Mouse (Mus musculus): ENCODE measurements around the gene Coro6. TPM values are rescaled to one million over a fixed set of nuclear protein-coding genes. Genes with fewer than 3 reads are reported as not detected.

The Coro6 gene
- polyA plus RNA-seq, 1 experiment from 2014 or later = 0.26 TPM

DNA sequence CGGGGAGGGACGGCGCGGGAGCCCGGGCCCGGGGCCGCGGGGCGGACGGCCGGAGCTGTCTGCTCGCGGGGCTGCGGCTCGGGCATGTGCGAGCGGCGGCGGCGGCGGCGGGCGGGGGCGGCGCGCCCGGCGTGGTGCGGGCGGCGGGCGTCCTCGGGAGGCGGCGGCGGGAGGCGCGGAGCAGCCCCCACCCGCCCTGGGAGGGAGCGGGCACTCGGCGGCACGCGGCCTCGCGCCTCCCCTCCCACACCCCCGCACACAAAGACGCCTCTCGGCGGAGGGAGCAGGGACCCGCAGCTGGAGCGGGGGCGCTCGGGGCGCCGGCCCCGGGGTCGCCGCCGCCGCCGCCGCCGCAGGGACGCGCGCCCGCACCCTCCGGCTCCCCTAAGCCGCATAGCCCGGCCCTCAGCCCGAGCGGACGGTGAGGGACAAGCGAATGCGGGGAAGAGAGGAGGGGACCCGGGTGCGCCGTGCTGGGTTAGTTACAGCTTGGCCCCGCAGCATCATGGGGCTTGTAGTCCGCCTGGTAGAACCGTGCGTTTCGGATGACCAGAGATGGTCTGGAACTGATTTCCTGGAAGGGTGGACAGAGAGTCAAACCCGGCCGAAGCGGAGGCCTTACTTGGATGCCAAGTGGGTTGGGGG is 27.5 kb downstream of the Coro6 start, which contains the start of gene Ankrd13b:
Gene Ankrd13b (minus strand): TSS at position 88 of the 645 bp plus-strand sequence.
- H3K36me3 ChIP-seq (ENCODE audit: insufficient read depth, low read length) = no peaks in the 10 kb centered on the region
- no peak for TF ChIP-seq CTCF (IDR thresholded peaks at IDR 0.05)
- TF ChIP-seq EP300 (IDR thresholded peaks at IDR 0.05) = no peak
- H3K27ac ChIP-seq (ENCODE audit: low read length) = peak within 1 kb of the TSS; percentile 32; the same call in 1 of the 2 replicates
- H3K27me3 ChIP-seq (replicated peaks; ENCODE audit: insufficient read depth, low read length) = no peaks in the 10 kb centered on the region
- peak within 1 kb of the TSS; percentile 48 for H3K9ac ChIP-seq (replicated peaks; ENCODE audit: low read depth)
- peak; percentile 77 for DNase-seq (ENCODE audit: low spot score)
- peak within 1 kb of the TSS; percentile 78 for H3K4me3 ChIP-seq (ENCODE audit: low read depth, low read length)
- peaks cover 30% of the 10 kb centered on the region for H3K4me1 ChIP-seq (ENCODE audit: insufficient read depth, low read depth, low read length)
- peak; percentile 27; the same call in 1 of the 2 replicates for ATAC-seq
- 4% methylated on average over 32 of the region's 87 CpGs for WGBS
- peak within 1 kb of the TSS; percentile 99 for H3K4me2 ChIP-seq (replicated peaks; ENCODE audit: low read depth, low read length)
- H3K9me3 ChIP-seq (ENCODE audit: low read length) = no peaks in the 10 kb centered on the region

DNA sequence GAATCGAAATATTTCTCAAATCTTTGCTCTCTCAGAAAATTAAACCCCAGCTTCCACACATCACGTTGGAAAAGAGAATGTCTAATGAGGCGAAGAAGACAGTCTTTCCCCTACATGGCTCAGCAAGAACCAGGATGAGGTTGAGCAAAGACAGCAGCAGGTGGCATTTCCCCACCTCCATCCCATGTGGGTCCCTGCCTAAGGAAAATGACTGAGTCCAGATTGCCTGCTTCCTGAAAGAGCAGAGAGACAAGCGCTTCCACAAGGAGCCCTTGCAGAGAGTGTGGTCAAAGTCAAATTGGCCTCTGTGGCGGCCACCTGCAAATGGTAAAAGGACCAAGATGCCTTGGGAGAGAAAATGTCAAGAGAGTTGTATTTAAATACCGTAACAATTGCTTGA is 28.2 kb downstream of the Coro6 start:
- no peak for DNase-seq (ENCODE audit: low spot score)
- TF ChIP-seq EP300 (IDR thresholded peaks at IDR 0.05) (no peak), CTCF (IDR thresholded peaks at IDR 0.05) (no peak)
- 71% methylated on average over 6 of the region's 6 CpGs for WGBS
- H3K9ac ChIP-seq (replicated peaks; ENCODE audit: low read depth) = no peak overlapping the region
- H3K4me2 ChIP-seq (replicated peaks; ENCODE audit: low read depth, low read length) = no peak overlapping the region
- ATAC-seq = no peak
- peak overlapping the region; percentile 32; the same call in 1 of the 2 replicates for H3K27ac ChIP-seq (ENCODE audit: low read length)
- H3K27me3 ChIP-seq (replicated peaks; ENCODE audit: insufficient read depth, low read length) = no peaks in the 10 kb centered on the region
- H3K36me3 ChIP-seq (ENCODE audit: insufficient read depth, low read length) = no peaks in the 10 kb centered on the region
- H3K9me3 ChIP-seq (ENCODE audit: low read length) = no peaks in the 10 kb centered on the region
- no peak overlapping the region for H3K4me3 ChIP-seq (ENCODE audit: low read depth, low read length)
- H3K4me1 ChIP-seq (ENCODE audit: insufficient read depth, low read depth, low read length) = peaks cover 30% of the 10 kb centered on the region

DNA sequence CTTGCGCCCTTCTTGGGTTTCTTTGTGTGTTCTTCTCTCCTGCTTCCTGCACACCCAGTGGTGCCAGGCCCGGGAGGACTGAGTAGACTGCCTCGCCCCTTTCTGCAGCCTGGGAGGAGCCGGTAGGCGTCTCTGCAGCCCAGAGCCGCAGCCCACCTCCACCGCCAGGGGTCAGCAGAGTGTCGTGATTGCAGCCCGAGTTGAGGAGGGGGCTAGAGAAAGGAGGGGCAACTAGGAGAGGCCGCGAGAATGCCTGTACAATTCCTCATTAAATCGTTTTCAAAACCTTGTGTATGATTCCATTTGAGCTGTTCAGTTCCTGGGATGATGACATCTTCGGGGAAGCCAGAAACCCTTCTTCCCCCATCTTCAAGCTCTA is 28.9 kb downstream of the Coro6 start:
- no peak overlapping the region for H3K9ac ChIP-seq (replicated peaks; ENCODE audit: low read depth)
- ATAC-seq = peak; percentile 71
- DNase-seq (ENCODE audit: low spot score) = peak; percentile 95
- H3K36me3 ChIP-seq (ENCODE audit: insufficient read depth, low read length) = no peaks in the 10 kb centered on the region
- H3K4me2 ChIP-seq (replicated peaks; ENCODE audit: low read depth, low read length) = peak overlapping the region; percentile 85
- under 1% methylated on average over 13 of the region's 13 CpGs for WGBS
- H3K4me3 ChIP-seq (ENCODE audit: low read depth, low read length) = peak overlapping the region; percentile 31
- no peaks in the 10 kb centered on the region for H3K9me3 ChIP-seq (ENCODE audit: low read length)
- peak overlapping the region; percentile 91 for H3K27ac ChIP-seq (ENCODE audit: low read length)
- peak; percentile 99 for TF ChIP-seq CTCF (IDR thresholded peaks at IDR 0.05)
- TF ChIP-seq EP300 (IDR thresholded peaks at IDR 0.05) = no peak
- no peaks in the 10 kb centered on the region for H3K27me3 ChIP-seq (replicated peaks; ENCODE audit: insufficient read depth, low read length)
- H3K4me1 ChIP-seq (ENCODE audit: insufficient read depth, low read depth, low read length) = peaks cover 36% of the 10 kb centered on the region

DNA sequence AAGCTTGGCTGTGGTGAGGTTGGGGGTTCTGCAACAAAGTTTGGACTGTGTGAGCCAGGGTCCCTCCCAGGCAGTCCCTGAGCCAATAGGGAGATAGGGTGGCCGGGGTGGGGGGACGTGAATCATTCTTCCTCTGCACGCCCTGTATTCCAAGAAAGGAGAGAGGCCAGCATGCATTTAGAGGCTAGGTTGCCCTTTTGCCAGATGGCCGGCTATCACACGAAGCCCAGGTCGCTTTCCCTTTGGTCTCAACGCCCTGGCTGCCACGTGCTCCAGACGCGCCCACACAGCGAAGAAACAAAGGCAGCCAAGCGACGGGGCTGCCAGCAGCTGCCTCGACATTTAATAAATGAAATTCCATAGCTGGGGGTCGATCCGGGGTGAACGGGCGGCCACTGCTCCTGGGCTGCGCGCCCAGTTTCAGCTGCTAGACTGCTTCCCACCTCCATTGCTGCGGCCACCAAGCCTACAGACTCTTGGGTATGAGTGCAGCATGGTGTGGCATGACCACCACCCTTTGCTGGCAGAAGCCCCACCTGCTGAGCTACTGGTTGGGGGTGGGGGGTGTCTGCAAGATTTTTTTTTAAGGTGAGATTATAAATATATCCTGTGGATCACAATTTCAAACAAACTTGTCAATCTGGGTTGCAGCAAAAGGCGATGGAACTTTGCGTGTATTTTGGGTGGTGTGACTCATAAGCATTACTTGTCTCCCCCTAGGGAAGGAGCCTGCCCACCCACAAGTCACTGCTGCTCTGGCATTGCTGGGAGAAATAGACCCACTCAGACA is 29.5 kb downstream of the Coro6 start:
- no peaks in the 10 kb centered on the region for H3K36me3 ChIP-seq (ENCODE audit: insufficient read depth, low read length)
- peak overlapping the region; percentile 51 for H3K4me3 ChIP-seq (ENCODE audit: low read depth, low read length)
- ATAC-seq (peak; percentile 68), DNase-seq (ENCODE audit: low spot score) (peak; percentile 87)
- 2% methylated on average over 23 of the region's 23 CpGs for WGBS
- TF ChIP-seq EP300 (IDR thresholded peaks at IDR 0.05) (peak; percentile 13; the same call in 1 of the 2 replicates), CTCF (IDR thresholded peaks at IDR 0.05) (no peak)
- H3K27ac ChIP-seq (ENCODE audit: low read length) = peak overlapping the region; percentile 91
- peak overlapping the region; percentile 85 for H3K4me2 ChIP-seq (replicated peaks; ENCODE audit: low read depth, low read length)
- H3K9me3 ChIP-seq (ENCODE audit: low read length) = no peaks in the 10 kb centered on the region
- no peak overlapping the region for H3K9ac ChIP-seq (replicated peaks; ENCODE audit: low read depth)
- H3K4me1 ChIP-seq (ENCODE audit: insufficient read depth, low read depth, low read length) = peaks cover 36% of the 10 kb centered on the region
- no peaks in the 10 kb centered on the region for H3K27me3 ChIP-seq (replicated peaks; ENCODE audit: insufficient read depth, low read length)

DNA sequence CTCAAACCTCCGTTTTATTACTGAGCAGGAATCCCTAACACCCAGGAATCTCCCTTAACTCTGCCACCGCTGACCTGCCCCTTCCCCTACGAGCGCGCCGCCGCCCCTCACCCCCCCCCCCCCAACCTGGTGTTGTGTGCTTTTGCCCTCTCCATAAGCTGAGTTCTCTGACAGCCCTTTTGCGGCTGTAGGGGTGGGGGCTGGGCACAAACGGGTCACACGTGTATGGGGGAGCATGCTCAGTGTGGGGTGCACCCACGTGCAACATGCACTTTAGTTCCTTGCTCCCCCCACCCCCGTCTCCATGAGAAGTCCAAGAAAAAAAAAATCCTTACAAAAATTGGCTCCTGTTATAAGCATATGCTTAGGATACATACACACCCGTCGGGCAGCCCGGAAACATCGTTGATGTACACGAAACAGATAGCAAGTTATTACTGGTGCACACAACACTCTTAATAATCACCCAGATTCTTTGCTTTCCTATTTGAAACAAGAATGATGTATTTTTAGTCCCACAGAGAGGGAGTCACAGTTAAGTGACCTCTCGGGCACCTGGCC is 30.2 kb downstream of the Coro6 start:
- 1% methylated on average over 15 of the region's 18 CpGs for WGBS
- Histone ChIP-seq H3K27me3 (replicated peaks; ENCODE audit: insufficient read depth, low read length) (no peaks in the 10 kb centered on the region), H3K36me3 (ENCODE audit: insufficient read depth, low read length) (no peaks in the 10 kb centered on the region), H3K4me1 (ENCODE audit: insufficient read depth, low read depth, low read length) (peaks cover 42% of the 10 kb centered on the region), H3K4me2 (replicated peaks; ENCODE audit: low read depth, low read length) (peak overlapping the region; percentile 85), H3K4me3 (ENCODE audit: low read depth, low read length) (peak overlapping the region; percentile 51), H3K9ac (replicated peaks; ENCODE audit: low read depth) (peak overlapping the region; percentile 74; the same call in 1 of the 2 replicates), H3K27ac (ENCODE audit: low read length) (peak overlapping the region; percentile 91), H3K9me3 (ENCODE audit: low read length) (no peaks in the 10 kb centered on the region)
- ATAC-seq (no peak), DNase-seq (ENCODE audit: low spot score) (no peak)
- TF ChIP-seq CTCF (IDR thresholded peaks at IDR 0.05) = no peak
- TF ChIP-seq EP300 (IDR thresholded peaks at IDR 0.05) = no peak

DNA sequence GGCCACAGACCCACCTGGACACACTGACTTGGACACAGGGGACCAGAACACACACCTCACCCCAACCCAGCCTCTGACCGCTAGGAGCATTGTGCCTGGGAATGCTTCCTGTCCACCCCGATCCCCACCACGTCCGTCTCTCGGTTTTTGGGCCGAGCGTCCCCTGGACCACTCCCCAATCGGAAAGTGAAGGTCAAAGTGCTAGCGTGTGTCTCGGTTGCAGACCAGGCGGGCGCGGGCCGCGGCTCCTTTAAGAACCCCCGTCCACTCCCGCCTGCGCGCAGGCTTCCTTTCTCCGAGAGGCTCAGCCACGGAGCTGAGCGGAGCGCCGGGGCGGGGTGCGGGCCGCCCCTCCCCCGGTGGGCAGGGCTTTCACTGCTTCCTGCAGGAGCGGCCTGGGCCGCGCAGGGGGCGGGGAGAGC is 30.7 kb downstream of the Coro6 start:
- peak overlapping the region; percentile 74 for H3K9ac ChIP-seq (replicated peaks; ENCODE audit: low read depth)
- H3K36me3 ChIP-seq (ENCODE audit: insufficient read depth, low read length) = no peaks in the 10 kb centered on the region
- H3K4me3 ChIP-seq (ENCODE audit: low read depth, low read length) = peak overlapping the region; percentile 51
- DNase-seq (ENCODE audit: low spot score) = peak; percentile 97
- H3K27me3 ChIP-seq (replicated peaks; ENCODE audit: insufficient read depth, low read length) = no peaks in the 10 kb centered on the region
- H3K4me2 ChIP-seq (replicated peaks; ENCODE audit: low read depth, low read length) = peak overlapping the region; percentile 85
- peak; percentile 69 for ATAC-seq
- TF ChIP-seq EP300 (IDR thresholded peaks at IDR 0.05) = no peak
- peak; percentile 41 for TF ChIP-seq CTCF (IDR thresholded peaks at IDR 0.05)
- peak overlapping the region; percentile 91 for H3K27ac ChIP-seq (ENCODE audit: low read length)
- peaks cover 42% of the 10 kb centered on the region for H3K4me1 ChIP-seq (ENCODE audit: insufficient read depth, low read depth, low read length)
- whole genome bisulfite sequencing = 0% methylated on average over 20 of the region's 32 CpGs
- H3K9me3 ChIP-seq (ENCODE audit: low read length) = no peaks in the 10 kb centered on the region
